Mouse (Mus musculus): ENCODE measurements around the gene 1810046K07Rik. TPM values are rescaled to one million over a fixed set of nuclear protein-coding genes. Genes with fewer than 3 reads are reported as not detected.

1810046K07Rik gene
- polyA plus RNA-seq, 1 experiment from 2014 or later, result not detected

DNA sequence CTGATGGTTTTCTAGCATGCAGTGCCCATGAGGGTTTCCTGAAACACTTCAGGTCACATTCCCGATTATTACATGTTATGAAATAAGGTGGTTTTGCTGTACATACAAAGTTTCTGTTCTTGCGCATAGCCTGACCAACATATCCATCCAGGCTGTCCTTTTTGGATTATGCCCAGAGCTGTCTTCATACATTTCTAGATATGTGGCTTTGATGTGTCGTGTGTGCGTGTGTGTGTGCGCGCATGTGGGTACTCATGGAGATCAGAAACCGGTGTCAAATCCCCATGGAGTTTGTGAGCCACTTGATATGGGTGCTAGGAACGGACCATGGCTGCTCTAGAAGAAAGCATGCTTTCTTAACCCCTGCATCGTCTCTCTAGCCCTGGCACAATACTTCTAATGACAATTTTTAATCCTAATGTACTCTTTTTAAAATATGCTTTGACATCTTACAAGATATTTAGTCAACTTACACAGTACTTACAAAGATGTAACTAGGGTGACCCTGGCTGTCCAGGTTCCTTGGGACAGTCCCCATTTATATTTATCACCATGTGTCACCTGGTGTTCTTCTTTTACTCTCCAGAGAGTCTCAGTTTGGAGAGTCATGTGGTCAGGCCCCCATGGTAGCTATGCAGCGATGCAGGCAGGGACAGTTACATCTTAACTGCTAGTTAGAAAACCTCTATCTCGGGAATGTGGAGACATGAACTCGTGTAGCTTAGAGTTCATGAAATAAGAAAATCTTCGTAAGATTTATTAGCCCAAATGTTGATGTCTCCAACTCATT is 2.9 kb upstream of the 1810046K07Rik start:
- Histone ChIP-seq H3K4me2 (ENCODE audit: low read depth, low read length) (no peak overlapping the region), H3K27me3 (replicated peaks; ENCODE audit: control insufficient read depth, insufficient read depth, low read length) (no peaks in the 10 kb centered on the region), H3K4me1 (ENCODE audit: control insufficient read depth, insufficient read depth, low read length) (no peaks in the 10 kb centered on the region), H3K27ac (replicated peaks; ENCODE audit: low read depth, low read length) (no peak overlapping the region), H3K9ac (ENCODE audit: low read depth, low read length) (no peak overlapping the region), H3K36me3 (ENCODE audit: control insufficient read depth, insufficient read depth, low read length) (no peaks in the 10 kb centered on the region), H3K9me3 (ENCODE audit: control insufficient read depth, low read length) (no peaks in the 10 kb centered on the region), H3K4me3 (ENCODE audit: low read depth, low read length) (no peak overlapping the region)
- 85% methylated on average over 13 of the region's 13 CpGs for WGBS
- no peak for ATAC-seq (ENCODE audit: low read depth)
- no peak for DNase-seq (ENCODE audit: low spot score)

DNA sequence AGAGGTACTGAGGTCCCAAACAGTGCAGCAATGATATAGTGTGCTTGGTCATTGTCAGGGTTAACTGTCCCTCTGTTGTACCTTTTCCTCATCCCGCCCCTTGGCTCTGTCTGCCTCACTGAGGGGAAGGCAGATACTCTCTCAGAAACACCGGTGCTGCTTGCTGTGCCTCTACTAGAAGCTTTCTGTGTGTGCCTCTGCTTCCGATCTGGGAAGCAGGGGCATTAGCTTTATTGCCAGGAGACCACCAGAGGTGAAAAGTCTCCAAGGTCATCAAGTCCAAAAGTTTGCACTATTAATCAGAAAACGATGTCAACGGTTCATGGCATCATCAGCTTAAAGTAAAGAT is 1.2 kb downstream of the 1810046K07Rik start:
- no peaks in the 10 kb centered on the region for H3K27me3 ChIP-seq (replicated peaks; ENCODE audit: control insufficient read depth, insufficient read depth, low read length)
- no peaks in the 10 kb centered on the region for H3K36me3 ChIP-seq (ENCODE audit: control insufficient read depth, insufficient read depth, low read length)
- H3K9me3 ChIP-seq (ENCODE audit: control insufficient read depth, low read length), result no peaks in the 10 kb centered on the region
- no peak overlapping the region for H3K9ac ChIP-seq (ENCODE audit: low read depth, low read length)
- H3K4me1 ChIP-seq (ENCODE audit: control insufficient read depth, insufficient read depth, low read length), result no peaks in the 10 kb centered on the region
- WGBS, result 91% methylated on average over 5 of the region's 5 CpGs
- no peak overlapping the region for H3K27ac ChIP-seq (replicated peaks; ENCODE audit: low read depth, low read length)
- H3K4me2 ChIP-seq (ENCODE audit: low read depth, low read length), result no peak overlapping the region
- ATAC-seq (ENCODE audit: low read depth) (no peak), DNase-seq (ENCODE audit: low spot score) (no peak)
- no peak overlapping the region for H3K4me3 ChIP-seq (ENCODE audit: low read depth, low read length)

DNA sequence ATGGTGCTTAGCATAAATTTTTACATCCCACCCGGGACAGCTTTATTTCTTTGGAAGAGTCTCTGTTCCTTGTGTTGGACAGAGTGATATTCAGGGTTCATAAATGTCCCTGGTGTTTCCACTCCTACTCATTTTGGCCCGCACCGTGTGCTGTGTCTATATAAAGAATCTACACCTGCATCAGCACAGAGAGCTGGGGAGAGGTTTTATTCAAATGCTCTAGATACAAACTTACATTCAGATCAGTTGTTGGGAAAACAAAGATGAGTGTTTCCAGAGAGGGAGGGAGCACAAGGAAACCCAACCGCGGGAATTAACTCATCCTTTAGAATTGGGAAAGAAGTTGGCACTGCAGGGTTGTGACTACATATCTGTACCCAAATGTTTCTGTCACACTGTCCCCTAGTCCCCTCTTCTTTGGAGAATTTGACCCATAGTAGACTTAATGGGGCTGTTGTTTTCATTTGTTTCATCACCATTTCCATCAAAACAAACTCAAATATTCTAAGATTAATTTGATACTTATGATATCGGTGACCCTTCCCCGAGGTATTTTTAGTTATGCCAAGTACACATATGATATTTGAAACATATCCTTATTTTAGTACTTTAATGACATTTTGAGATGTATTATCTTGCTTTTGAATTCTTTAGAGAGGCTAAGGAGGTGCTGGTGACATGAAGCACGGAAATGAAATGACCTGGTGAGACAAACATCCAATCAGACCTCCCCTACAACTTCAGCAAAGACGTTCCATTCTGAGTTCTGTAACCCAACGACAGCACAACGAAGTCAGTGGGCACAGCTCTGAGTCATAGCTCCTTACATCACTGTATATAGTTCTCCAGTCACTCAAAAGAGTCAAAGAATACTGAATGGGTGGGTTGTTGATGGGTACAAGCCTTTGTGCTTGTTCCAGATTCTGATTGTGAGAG is 1.8 kb downstream of the 1810046K07Rik start:
- Histone ChIP-seq H3K4me3 (ENCODE audit: low read depth, low read length) (no peak overlapping the region), H3K4me1 (ENCODE audit: control insufficient read depth, insufficient read depth, low read length) (no peaks in the 10 kb centered on the region), H3K9me3 (ENCODE audit: control insufficient read depth, low read length) (no peaks in the 10 kb centered on the region), H3K36me3 (ENCODE audit: control insufficient read depth, insufficient read depth, low read length) (no peaks in the 10 kb centered on the region), H3K9ac (ENCODE audit: low read depth, low read length) (no peak overlapping the region), H3K4me2 (ENCODE audit: low read depth, low read length) (no peak overlapping the region), H3K27ac (replicated peaks; ENCODE audit: low read depth, low read length) (no peak overlapping the region), H3K27me3 (replicated peaks; ENCODE audit: control insufficient read depth, insufficient read depth, low read length) (no peaks in the 10 kb centered on the region)
- DNase-seq (ENCODE audit: low spot score) (no peak), ATAC-seq (ENCODE audit: low read depth) (no peak)
- WGBS, result 84% methylated on average over 11 of the region's 11 CpGs

DNA sequence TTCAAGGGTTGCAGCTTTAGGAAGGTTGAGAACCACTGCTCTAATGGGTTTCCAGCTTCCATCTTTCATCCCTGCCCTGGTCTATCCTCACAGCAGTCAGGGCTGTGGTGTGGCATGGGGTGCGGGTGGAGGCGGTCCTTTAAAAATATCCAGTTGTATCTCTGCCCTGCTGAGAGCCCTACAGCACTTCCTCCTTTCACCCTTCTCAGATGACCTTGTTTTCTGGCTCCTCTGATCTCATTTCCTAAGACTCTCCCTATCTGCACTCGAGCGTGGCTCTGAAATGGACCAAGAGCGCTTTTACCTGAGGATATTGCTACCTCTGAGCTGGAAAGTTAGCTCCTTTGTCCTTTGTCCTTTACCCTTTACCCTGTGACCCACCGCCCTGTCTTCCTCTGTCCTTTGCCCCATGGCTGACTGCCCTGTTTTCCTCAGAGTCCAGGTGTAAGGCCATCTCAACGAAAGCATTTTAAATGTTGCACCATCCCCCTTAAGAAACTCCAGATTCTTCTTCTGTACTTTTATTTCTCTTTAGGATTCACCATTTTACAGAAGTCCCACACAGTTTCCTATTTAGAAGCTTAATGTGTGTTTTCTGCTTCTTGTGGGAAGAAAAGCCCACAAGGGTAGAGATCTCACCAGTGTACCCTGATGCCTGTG is 4.2 kb downstream of the 1810046K07Rik start:
- WGBS, result 74% methylated on average over 7 of the region's 7 CpGs

DNA sequence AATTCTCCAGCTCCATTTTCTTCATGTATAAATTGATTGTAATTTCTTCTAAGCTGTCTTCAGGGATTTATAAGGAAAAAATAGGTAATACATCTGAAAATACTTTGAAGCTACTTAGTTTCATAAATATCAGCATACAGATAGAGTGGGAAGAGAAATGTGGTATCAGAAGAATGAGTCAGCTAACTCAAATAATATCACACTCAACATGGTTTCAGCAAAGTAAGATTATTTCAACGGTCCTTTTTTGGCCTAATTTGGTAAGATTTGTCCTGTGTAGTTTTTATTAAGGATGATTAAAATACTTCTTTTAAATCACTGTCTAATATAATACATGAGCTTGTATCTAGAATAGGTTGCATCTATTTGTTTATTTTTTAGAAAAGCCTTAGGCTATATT is 8.6 kb downstream of the 1810046K07Rik start:
- no peak overlapping the region for H3K9ac ChIP-seq (ENCODE audit: low read depth, low read length)

More for the DNA sequence above, 4.2 kb downstream of the 1810046K07Rik start:
- Histone ChIP-seq H3K9me3 (ENCODE audit: control insufficient read depth, low read length) (no peaks in the 10 kb centered on the region), H3K9ac (ENCODE audit: low read depth, low read length) (no peak overlapping the region), H3K27ac (replicated peaks; ENCODE audit: low read depth, low read length) (no peak overlapping the region), H3K4me1 (ENCODE audit: control insufficient read depth, insufficient read depth, low read length) (no peaks in the 10 kb centered on the region), H3K4me2 (ENCODE audit: low read depth, low read length) (no peak overlapping the region), H3K36me3 (ENCODE audit: control insufficient read depth, insufficient read depth, low read length) (no peaks in the 10 kb centered on the region), H3K27me3 (replicated peaks; ENCODE audit: control insufficient read depth, insufficient read depth, low read length) (no peaks in the 10 kb centered on the region), H3K4me3 (ENCODE audit: low read depth, low read length) (no peak overlapping the region)
- DNase-seq (ENCODE audit: low spot score) (no peak), ATAC-seq (ENCODE audit: low read depth) (no peak)

DNA sequence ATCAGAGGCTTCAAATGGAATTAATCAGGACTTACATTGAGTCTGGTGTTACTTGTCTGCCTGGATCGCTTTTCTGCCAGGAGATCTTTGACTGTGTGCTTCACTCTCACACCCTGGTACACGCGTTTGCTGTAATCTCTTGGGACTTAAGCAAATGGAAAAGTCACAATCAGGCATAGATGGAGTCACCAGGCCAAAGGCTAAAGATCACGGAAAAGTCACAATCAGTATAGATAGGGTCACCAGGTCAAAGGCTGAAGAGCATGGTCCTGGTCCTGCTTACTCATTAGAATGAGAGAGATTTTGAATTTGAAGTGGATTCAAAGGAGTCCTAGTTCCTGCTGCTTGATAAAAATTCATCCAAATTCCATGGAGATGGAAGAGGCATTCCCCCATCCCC is 10.5 kb downstream of the 1810046K07Rik start:
- Histone ChIP-seq H3K27ac (replicated peaks; ENCODE audit: low read depth, low read length) (no peak overlapping the region), H3K4me2 (ENCODE audit: low read depth, low read length) (no peak overlapping the region), H3K9me3 (ENCODE audit: control insufficient read depth, low read length) (no peaks in the 10 kb centered on the region), H3K36me3 (ENCODE audit: control insufficient read depth, insufficient read depth, low read length) (no peaks in the 10 kb centered on the region), H3K9ac (ENCODE audit: low read depth, low read length) (no peak overlapping the region), H3K27me3 (replicated peaks; ENCODE audit: control insufficient read depth, insufficient read depth, low read length) (no peaks in the 10 kb centered on the region), H3K4me1 (ENCODE audit: control insufficient read depth, insufficient read depth, low read length) (no peaks in the 10 kb centered on the region), H3K4me3 (ENCODE audit: low read depth, low read length) (no peak overlapping the region)
- DNase-seq (ENCODE audit: low spot score), result no peak
- ATAC-seq (ENCODE audit: low read depth), result no peak
- WGBS, result 74% methylated on average over 4 of the region's 4 CpGs

More for the DNA sequence above, 8.6 kb downstream of the 1810046K07Rik start:
- ATAC-seq (ENCODE audit: low read depth), result no peak
- Histone ChIP-seq H3K4me3 (ENCODE audit: low read depth, low read length) (no peak overlapping the region), H3K27me3 (replicated peaks; ENCODE audit: control insufficient read depth, insufficient read depth, low read length) (no peaks in the 10 kb centered on the region), H3K36me3 (ENCODE audit: control insufficient read depth, insufficient read depth, low read length) (no peaks in the 10 kb centered on the region), H3K4me1 (ENCODE audit: control insufficient read depth, insufficient read depth, low read length) (no peaks in the 10 kb centered on the region), H3K4me2 (ENCODE audit: low read depth, low read length) (no peak overlapping the region), H3K27ac (replicated peaks; ENCODE audit: low read depth, low read length) (no peak overlapping the region), H3K9me3 (ENCODE audit: control insufficient read depth, low read length) (no peaks in the 10 kb centered on the region)
- no peak for DNase-seq (ENCODE audit: low spot score)
- 87% methylated on average over 1 of the region's 1 CpGs for WGBS

DNA sequence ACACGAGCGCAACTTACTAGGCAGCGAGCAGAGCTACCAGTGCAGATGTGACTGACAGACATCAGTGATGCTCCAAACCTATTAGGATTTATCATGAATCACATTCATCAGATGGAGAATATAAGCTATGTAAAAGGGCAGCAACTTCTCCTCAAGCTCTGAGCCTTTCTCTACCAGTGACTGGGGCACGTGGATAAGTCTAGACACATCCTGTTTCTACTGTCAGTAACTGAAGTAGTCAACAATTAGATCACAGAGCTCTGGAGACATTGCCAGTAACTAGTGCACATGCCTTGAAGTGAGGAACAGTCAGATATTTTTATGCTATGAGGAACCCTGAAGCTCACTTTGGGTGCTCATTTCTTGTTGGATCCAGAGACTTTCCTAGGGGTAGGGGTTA is 11.4 kb downstream of the 1810046K07Rik start:
- no peak overlapping the region for H3K9ac ChIP-seq (ENCODE audit: low read depth, low read length)
- no peak for ATAC-seq (ENCODE audit: low read depth)
- no peak overlapping the region for H3K4me3 ChIP-seq (ENCODE audit: low read depth, low read length)
- DNase-seq (ENCODE audit: low spot score), result no peak
- no peaks in the 10 kb centered on the region for H3K27me3 ChIP-seq (replicated peaks; ENCODE audit: control insufficient read depth, insufficient read depth, low read length)
- H3K4me1 ChIP-seq (ENCODE audit: control insufficient read depth, insufficient read depth, low read length), result no peaks in the 10 kb centered on the region
- H3K4me2 ChIP-seq (ENCODE audit: low read depth, low read length), result no peak overlapping the region
- H3K36me3 ChIP-seq (ENCODE audit: control insufficient read depth, insufficient read depth, low read length), result no peaks in the 10 kb centered on the region
- 86% methylated on average over 4 of the region's 4 CpGs for WGBS
- H3K27ac ChIP-seq (replicated peaks; ENCODE audit: low read depth, low read length), result no peak overlapping the region
- no peaks in the 10 kb centered on the region for H3K9me3 ChIP-seq (ENCODE audit: control insufficient read depth, low read length)

DNA sequence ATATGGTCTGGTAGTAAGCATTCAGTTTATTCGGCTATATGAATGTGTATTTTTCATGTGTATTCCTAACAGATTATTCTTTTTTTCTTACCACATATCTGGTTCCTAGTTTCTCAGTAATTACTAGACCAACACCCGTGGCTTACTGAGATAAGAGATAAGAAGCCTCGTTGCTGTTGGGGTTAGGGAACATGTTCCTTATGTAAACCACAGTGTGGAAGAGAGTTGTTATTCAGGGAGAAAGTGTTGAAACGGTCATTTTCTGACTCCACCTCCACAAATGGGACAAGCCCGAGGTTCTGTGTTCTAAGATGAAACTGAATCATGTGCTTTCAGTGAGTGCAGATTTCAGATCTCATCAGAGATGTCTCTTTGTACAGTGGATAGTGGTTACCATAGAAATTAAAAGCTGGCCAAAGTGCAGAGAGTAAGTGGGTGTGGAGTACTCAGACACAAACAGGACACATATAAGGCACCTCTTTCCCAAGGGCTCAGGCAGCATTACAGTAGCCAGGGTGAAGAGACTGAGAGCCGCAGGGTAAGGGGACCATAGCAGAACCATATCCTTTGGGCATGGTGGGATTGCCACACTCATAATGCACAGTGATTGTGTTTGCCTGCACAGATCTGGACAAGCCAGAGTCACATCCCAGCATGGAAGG is 13.2 kb downstream of the 1810046K07Rik start:
- Histone ChIP-seq H3K4me2 (ENCODE audit: low read depth, low read length) (no peak overlapping the region), H3K4me1 (ENCODE audit: control insufficient read depth, insufficient read depth, low read length) (no peaks in the 10 kb centered on the region), H3K9me3 (ENCODE audit: control insufficient read depth, low read length) (no peaks in the 10 kb centered on the region), H3K9ac (ENCODE audit: low read depth, low read length) (no peak overlapping the region), H3K36me3 (ENCODE audit: control insufficient read depth, insufficient read depth, low read length) (no peaks in the 10 kb centered on the region), H3K27me3 (replicated peaks; ENCODE audit: control insufficient read depth, insufficient read depth, low read length) (no peaks in the 10 kb centered on the region), H3K4me3 (ENCODE audit: low read depth, low read length) (no peak overlapping the region), H3K27ac (replicated peaks; ENCODE audit: low read depth, low read length) (no peak overlapping the region)
- DNase-seq (ENCODE audit: low spot score) (no peak), ATAC-seq (ENCODE audit: low read depth) (no peak)
- 69% methylated on average over 6 of the region's 6 CpGs for WGBS

Measured in embryonic facial prominence, embryonic 14.5 days (tissue).